Mouse (Mus musculus) MEL (cell line): ENCODE data around the gene Cep41. TPM values are rescaled to one million over a fixed set of nuclear protein-coding genes. Genes with fewer than 3 reads are reported as not detected.

Experiments used
- DNase-seq: peaks from one replicate; pipeline ENCODE4 v3.0.0; 2011; ENCODE audit warnings: low read depth, low spot score
- H3K27ac ChIP-seq: 2 replicates; pipeline ENCODE4 v1.5.1; 2012; ENCODE audit warnings: low read depth, mild to moderate bottlenecking, control low read depth, low read length, moderate library complexity; ENCODE audit not compliant: control insufficient read depth
- H3K27me3 ChIP-seq, 2 experiments: fragments of 150-350 bp in 1 of 2; sonication (generic) in 1 of 2; 2 replicates each; pipeline ENCODE4 v1.6.1; 2012; ENCODE audit warnings: low read length in 2 of 2, mild to moderate bottlenecking in 2 of 2, improper control_type of control experiment in 1 of 2, moderate library complexity in 1 of 2; ENCODE audit not compliant: insufficient read depth in 2 of 2, control insufficient read depth in 1 of 2
- H3K36me3 ChIP-seq, 2 experiments: 2 replicates each; pipeline ENCODE4 v1.6.1; 2012 to 2014; ENCODE audit warnings: low read length in 2 of 2, improper control_type of control experiment in 1 of 2, inconsistent platforms in 1 of 2, mild to moderate bottlenecking in 1 of 2; ENCODE audit not compliant: insufficient read depth in 2 of 2, control insufficient read depth in 1 of 2
- H3K4me1 ChIP-seq, 2 experiments: fragments of 150-350 bp in 1 of 2; sonication (generic) in 1 of 2; 2 replicates each; pipeline ENCODE4 v1.6.1; 2012; ENCODE audit warnings: low read length in 2 of 2, improper control_type of control experiment in 1 of 2, mild to moderate bottlenecking in 1 of 2; ENCODE audit not compliant: insufficient read depth in 2 of 2, control insufficient read depth in 1 of 2
- H3K4me3 ChIP-seq, 2 experiments: fragments of 150-350 bp in 1 of 2; sonication (generic) in 1 of 2; 2 replicates each; pipeline ENCODE4 v1.5.1; 2012; ENCODE audit warnings: low read depth in 2 of 2, low read length in 2 of 2, mild to moderate bottlenecking in 2 of 2, moderate library complexity in 2 of 2, control low read depth in 1 of 2, improper control_type of control experiment in 1 of 2; ENCODE audit not compliant: control insufficient read depth in 1 of 2, insufficient read depth in 1 of 2
- H3K79me2 ChIP-seq: 2 replicates; pipeline ENCODE4 v1.6.1; 2012; ENCODE audit warnings: mild to moderate bottlenecking, low read length, moderate library complexity; ENCODE audit not compliant: control insufficient read depth, poor library complexity, insufficient read depth
- H3K9ac ChIP-seq: 2 replicates; pipeline ENCODE4 v1.6.1; 2012; ENCODE audit warnings: low read depth, mild to moderate bottlenecking, control low read depth, low read length, moderate library complexity; ENCODE audit not compliant: control insufficient read depth, poor library complexity, severe bottlenecking
- H3K9me3 ChIP-seq: fragments of 150-350 bp; sonication (generic); replicated peaks from 2 replicates; pipeline ENCODE4 v1.6.1; 2012; ENCODE audit warnings: mild to moderate bottlenecking, low read length, improper control_type of control experiment, moderate library complexity; ENCODE audit not compliant: insufficient read depth
- BHLHE40 ChIP-seq: IDR thresholded peaks from 2 replicates; pipeline ENCODE4 v1.6.1; 2012; ENCODE audit warnings: low read depth, mild to moderate bottlenecking, inconsistent platforms, low read length, improper control_type of control experiment, borderline replicate concordance
- CHD1 ChIP-seq: IDR thresholded peaks from 2 replicates; pipeline ENCODE4 v1.6.1; 2012; ENCODE audit warnings: low read depth, mild to moderate bottlenecking, inconsistent platforms, low read length, improper control_type of control experiment
- CHD2 ChIP-seq: IDR thresholded peaks from 2 replicates; pipeline ENCODE4 v1.6.1; 2011; ENCODE audit warnings: low read length, improper control_type of control experiment
- CTCF ChIP-seq, 3 experiments: IDR thresholded peaks in 2 of 3; conservative IDR thresholded peaks in 1 of 3; 2 replicates each; pipeline ENCODE4 v1.5.1; 2011 to 2012; ENCODE audit warnings: low read length in 3 of 3, low read depth in 2 of 3, mild to moderate bottlenecking in 2 of 3, improper control_type of control experiment in 1 of 3, inconsistent platforms in 1 of 3, mixed read lengths in 1 of 3, moderate library complexity in 1 of 3; ENCODE audit not compliant: control insufficient read depth in 1 of 3, insufficient read depth in 1 of 3, poor library complexity in 1 of 3, severe bottlenecking in 1 of 3
- ELF1 ChIP-seq: IDR thresholded peaks from 2 replicates; pipeline ENCODE4 v1.6.1; 2014; ENCODE audit warnings: low read depth, mild to moderate bottlenecking, inconsistent platforms, low read length, improper control_type of control experiment, moderate library complexity
- EP300 ChIP-seq, 2 experiments: IDR thresholded peaks; 2 replicates each; pipeline ENCODE4 v1.6.1; 2011; ENCODE audit warnings: improper control_type of control experiment in 2 of 2, low read length in 2 of 2, low read depth in 1 of 2, mild to moderate bottlenecking in 1 of 2
- ETS1 ChIP-seq: IDR thresholded peaks from 2 replicates; pipeline ENCODE4 v1.6.1; 2012; ENCODE audit warnings: low read depth, mild to moderate bottlenecking, inconsistent platforms, low read length, improper control_type of control experiment, moderate library complexity
- GABPA ChIP-seq: IDR thresholded peaks from 2 replicates; pipeline ENCODE4 v1.6.1; 2012; ENCODE audit warnings: low read depth, mild to moderate bottlenecking, inconsistent platforms, low read length, improper control_type of control experiment, moderate library complexity
- GATA1 ChIP-seq: IDR thresholded peaks from 2 replicates; pipeline ENCODE4 v1.6.1; 2011; ENCODE audit warnings: low read depth, low read length, improper control_type of control experiment
- HCFC1 ChIP-seq: IDR thresholded peaks from 2 replicates; pipeline ENCODE4 v1.6.1; 2012; ENCODE audit warnings: low read depth, mild to moderate bottlenecking, inconsistent platforms, low read length, improper control_type of control experiment, moderate library complexity
- JUND ChIP-seq: IDR thresholded peaks from 2 replicates; pipeline ENCODE4 v1.6.1; 2011; ENCODE audit warnings: low read depth, mild to moderate bottlenecking, improper control_type of control experiment, low read length
- KAT2A ChIP-seq: conservative IDR thresholded peaks from 2 replicates; pipeline ENCODE4 v1.6.1; 2012; ENCODE audit warnings: low read depth, low read length, improper control_type of control experiment, inconsistent platforms
- MAFK ChIP-seq: IDR thresholded peaks from 2 replicates; pipeline ENCODE4 v1.6.1; 2011; ENCODE audit warnings: low read depth, mild to moderate bottlenecking, low read length, improper control_type of control experiment, borderline replicate concordance
- MAX ChIP-seq: IDR thresholded peaks from 2 replicates; pipeline ENCODE4 v1.6.1; 2011; ENCODE audit warnings: low read length, improper control_type of control experiment
- MAZ ChIP-seq: IDR thresholded peaks from 2 replicates; pipeline ENCODE4 v1.6.1; 2012; ENCODE audit warnings: low read depth, mild to moderate bottlenecking, inconsistent platforms, low read length, improper control_type of control experiment
- MEF2A ChIP-seq: IDR thresholded peaks from 2 replicates; pipeline ENCODE4 v1.6.1; 2014; ENCODE audit warnings: low read depth, mild to moderate bottlenecking, inconsistent platforms, low read length, improper control_type of control experiment; ENCODE audit not compliant: poor library complexity, insufficient replicate concordance, severe bottlenecking; ENCODE audit errors: extremely low read depth
- MXI1 ChIP-seq: IDR thresholded peaks from 2 replicates; pipeline ENCODE4 v1.6.1; 2011; ENCODE audit warnings: mild to moderate bottlenecking, low read depth, low read length, improper control_type of control experiment
- MYB ChIP-seq: IDR thresholded peaks from 2 replicates; pipeline ENCODE4 v1.6.1; 2011; ENCODE audit warnings: mild to moderate bottlenecking, low read depth, low read length, improper control_type of control experiment
- MYC ChIP-seq: IDR thresholded peaks from 2 replicates; pipeline ENCODE4 v1.6.1; 2011; ENCODE audit warnings: low read depth, mild to moderate bottlenecking, low read length, improper control_type of control experiment, moderate library complexity
- NELFE ChIP-seq: IDR thresholded peaks from 2 replicates; pipeline ENCODE4 v1.6.1; 2011; ENCODE audit warnings: low read depth, low read length, improper control_type of control experiment
- NRF1 ChIP-seq: IDR thresholded peaks from 2 replicates; pipeline ENCODE4 v1.6.1; 2014; ENCODE audit warnings: low read depth, mild to moderate bottlenecking, inconsistent platforms, low read length, improper control_type of control experiment, moderate library complexity; ENCODE audit not compliant: poor library complexity, insufficient read depth, severe bottlenecking
- POLR2AphosphoS2 ChIP-seq: IDR thresholded peaks from 2 replicates; pipeline ENCODE4 v1.6.1; 2011; ENCODE audit warnings: low read length, improper control_type of control experiment
- POLR2AphosphoS5 ChIP-seq: IDR thresholded peaks from 2 replicates; pipeline ENCODE4 v1.6.1; 2012; ENCODE audit warnings: low read depth, borderline replicate concordance, mild to moderate bottlenecking, inconsistent platforms, low read length, moderate library complexity, mixed read lengths
- RAD21 ChIP-seq: IDR thresholded peaks from 2 replicates; pipeline ENCODE4 v1.6.1; 2011; ENCODE audit warnings: mild to moderate bottlenecking, low read depth, low read length, improper control_type of control experiment
- RCOR1 ChIP-seq: IDR thresholded peaks from 2 replicates; pipeline ENCODE4 v1.6.1; 2012; ENCODE audit warnings: low read depth, mild to moderate bottlenecking, inconsistent platforms, low read length, improper control_type of control experiment
- SMC3 ChIP-seq: IDR thresholded peaks from 2 replicates; pipeline ENCODE4 v1.6.1; 2011; ENCODE audit warnings: low read depth, low read length, improper control_type of control experiment
- TAL1 ChIP-seq: IDR thresholded peaks from 2 replicates; pipeline ENCODE4 v1.6.1; 2012; ENCODE audit warnings: mild to moderate bottlenecking, inconsistent platforms, low read length, moderate library complexity, mixed read lengths
- TBP ChIP-seq: IDR thresholded peaks from 2 replicates; pipeline ENCODE4 v1.8.0; 2011; ENCODE audit warnings: low read depth, low read length, improper control_type of control experiment
- TCF12 ChIP-seq: IDR thresholded peaks from 2 replicates; pipeline ENCODE4 v1.6.1; 2014; ENCODE audit warnings: low read depth, mild to moderate bottlenecking, inconsistent platforms, low read length, improper control_type of control experiment, moderate library complexity
- UBTF ChIP-seq: IDR thresholded peaks from 2 replicates; pipeline ENCODE4 v1.6.1; 2012; ENCODE audit warnings: low read depth, mild to moderate bottlenecking, inconsistent platforms, low read length, improper control_type of control experiment, moderate library complexity, borderline replicate concordance; ENCODE audit not compliant: insufficient read depth
- USF1 ChIP-seq: IDR thresholded peaks from 2 replicates; pipeline ENCODE4 v1.6.1; 2014; ENCODE audit warnings: low read depth, mild to moderate bottlenecking, inconsistent platforms, low read length, improper control_type of control experiment, moderate library complexity
- USF2 ChIP-seq, 2 experiments: IDR thresholded peaks; 2 replicates each; pipeline ENCODE4 v1.6.1; 2011 to 2012; ENCODE audit warnings: improper control_type of control experiment in 2 of 2, low read length in 2 of 2, borderline replicate concordance in 1 of 2, inconsistent platforms in 1 of 2, low read depth in 1 of 2, mild to moderate bottlenecking in 1 of 2; ENCODE audit not compliant: insufficient read depth in 1 of 2
- ZC3H11A ChIP-seq: IDR thresholded peaks from 2 replicates; pipeline ENCODE4 v1.6.1; 2012; ENCODE audit warnings: low read depth, mild to moderate bottlenecking, inconsistent platforms, low read length, improper control_type of control experiment
- ZKSCAN1 ChIP-seq: IDR thresholded peaks from 2 replicates; pipeline ENCODE4 v1.6.1; 2012; ENCODE audit warnings: low read depth, mild to moderate bottlenecking, inconsistent platforms, low read length, improper control_type of control experiment, moderate library complexity
- ZMIZ1 ChIP-seq: IDR thresholded peaks from 2 replicates; pipeline ENCODE4 v1.6.1; 2012; ENCODE audit warnings: low read depth, mild to moderate bottlenecking, inconsistent platforms, low read length, improper control_type of control experiment, moderate library complexity
- ZNF384 ChIP-seq: IDR thresholded peaks from 2 replicates; pipeline ENCODE4 v1.6.1; 2012; ENCODE audit warnings: low read depth, mild to moderate bottlenecking, inconsistent platforms, low read length, improper control_type of control experiment
- polyA plus RNA-seq, 2 experiments: library from polyadenylated mRNA; stranded (reverse) in 1 of 2; unstranded in 1 of 2; fragments of >175 nt in 1 of 2; fragments of >200 nt in 1 of 2; gene quantifications; 2 replicates each; pipeline versions ENCODE4 v1.2.1 to v1.2.4; 2012; ENCODE audit warnings: low replicate concordance in 2 of 2, low read depth in 1 of 2; ENCODE audit not compliant: insufficient read length in 2 of 2, insufficient read depth in 1 of 2, missing spikeins in 1 of 2
- total RNA-seq: library from RNA; depleted of rRNA; stranded (reverse); fragments of 300-350 nt; gene quantifications from 2 replicates; pipeline ENCODE4 v1.2.3, GENCODE M21; 2012

The Cep41 gene
- total and polyA plus RNA-seq, 3 experiments, result 9.8 to 12.0 TPM; not detected in 1

- no peaks in the 10 kb centered on the region for H3K79me2 ChIP-seq
- peak overlapping the region in 1 of 2 experiments; percentile 26; a peak in 2 of 4 replicates for H3K4me3 ChIP-seq
- peak; percentile 50 for DNase-seq
- H3K27me3 ChIP-seq, result no peaks in the 10 kb centered on the region
- H3K4me1 ChIP-seq, result peaks cover 19 to 21% of the 10 kb centered on the region in 2 experiments
- H3K9ac ChIP-seq, result no peak overlapping the region
- peaks cover 0 to 31% of the 10 kb centered on the region in 2 experiments; a peak in 2 of 4 replicates for H3K36me3 ChIP-seq
- H3K27ac ChIP-seq, result no peak overlapping the region
- H3K9me3 ChIP-seq, result no peaks in the 10 kb centered on the region
- TF ChIP-seq POLR2AphosphoS5, result no peak
- TF ChIP-seq MEF2A, result no peak
- TF ChIP-seq CHD1, result no peak
- no peak for TF ChIP-seq TAL1
- TF ChIP-seq NRF1, result no peak
- no peak for TF ChIP-seq UBTF
- no peak for TF ChIP-seq NELFE
- peak; percentile 41 for TF ChIP-seq ETS1
- no peak for TF ChIP-seq USF1
- TF ChIP-seq TCF12, result peak; percentile 70
- no peak for TF ChIP-seq RAD21
- TF ChIP-seq MYC, result no peak
- TF ChIP-seq MAX, result no peak
- no peak for TF ChIP-seq CHD2
- TF ChIP-seq USF2 (IDR thresholded peaks at IDR 0.05; ENCODE audit: borderline replicate concordance in 1 of 2, insufficient read depth in 1 of 2, low read depth in 1 of 2, low read length in 2 of 2), result no peak
- no peak for TF ChIP-seq ZKSCAN1
- TF ChIP-seq ELF1, result 0 out of 2 replicates have a peak, but pooled peaks have one; percentile 43
- TF ChIP-seq MXI1, result no peak
- TF ChIP-seq GATA1, result peak; percentile 85
- TF ChIP-seq GABPA, result no peak
- no peak for TF ChIP-seq MAZ
- TF ChIP-seq MAFK, result no peak
- no peak for TF ChIP-seq ZC3H11A
- no peak for TF ChIP-seq JUND
- no peak for TF ChIP-seq TBP
- TF ChIP-seq EP300 (IDR thresholded peaks at IDR 0.05; ENCODE audit: low read depth in 1 of 2, low read length in 2 of 2), result peak; percentile 78 to 84
- TF ChIP-seq SMC3, result no peak
- TF ChIP-seq ZNF384, result no peak
- no peak for TF ChIP-seq CTCF (IDR thresholded peaks at IDR 0.05 in 2 of 3, conservative IDR thresholded peaks at IDR 0.05 in 1 of 3; ENCODE audit: control insufficient read depth in 1 of 3, insufficient read depth in 1 of 3, low read depth in 2 of 3, low read length in 3 of 3, poor library complexity in 1 of 3, severe bottlenecking in 1 of 3)
- peak; percentile 62 for TF ChIP-seq RCOR1
- no peak for TF ChIP-seq KAT2A
- no peak for TF ChIP-seq ZMIZ1
- TF ChIP-seq MYB, result peak; percentile 47; the same call in 1 of the 2 replicates
- no peak for TF ChIP-seq HCFC1
- no peak for TF ChIP-seq POLR2AphosphoS2
- 0 out of 2 replicates have a peak, but pooled peaks have one; percentile 9 for TF ChIP-seq BHLHE40
Observed at GRCm38 (mm10) chr6:30673764-30674561, 19.6 kb downstream of the Cep41 start.
